Mouse (Mus musculus): ENCODE data around the gene Nampt. TPM values are rescaled to one million over a fixed set of nuclear protein-coding genes. Genes with fewer than 3 reads are reported as not detected.

Gene Nampt
- polyA plus RNA-seq, 1 experiment from 2014 or later = 28.4 TPM

DNA sequence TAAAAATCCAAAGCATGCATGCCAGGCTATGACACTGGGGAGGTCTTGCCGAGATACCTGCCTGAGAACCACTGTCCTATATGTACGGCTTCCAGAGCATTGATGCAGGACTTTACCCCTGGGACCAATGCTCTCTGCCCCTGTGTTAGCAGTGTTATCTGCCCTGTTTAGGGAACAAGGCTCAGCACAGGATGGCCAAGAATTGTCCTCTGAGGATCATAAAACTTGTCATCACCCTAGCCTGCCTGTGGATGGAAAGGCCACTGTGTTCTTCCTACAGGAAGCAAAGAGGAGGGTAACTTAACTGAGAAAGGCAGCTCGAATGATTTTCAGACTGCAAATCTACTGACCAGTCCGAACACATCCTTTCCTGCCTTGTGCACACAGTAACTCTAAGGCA, 36.1 kb downstream of the Nampt start:
- ATAC-seq (replicated peaks; ENCODE audit: low FRiP score, low TSS enrichment, low read depth) (no peak), DNase-seq (ENCODE audit: low spot score) (no peak)
- Histone ChIP-seq H3K4me3 (ENCODE audit: low read depth, low read length) (no peak overlapping the region), H3K4me1 (replicated peaks; ENCODE audit: control insufficient read depth, insufficient read depth, low read length) (no peaks in the 10 kb centered on the region), H3K27me3 (replicated peaks; ENCODE audit: control insufficient read depth, insufficient read depth, low read length) (no peaks in the 10 kb centered on the region), H3K27ac (ENCODE audit: low read depth) (no peak overlapping the region), H3K9ac (ENCODE audit: low read length) (no peak overlapping the region), H3K9me3 (ENCODE audit: control insufficient read depth, low read length) (no peaks in the 10 kb centered on the region), H3K4me2 (ENCODE audit: low read length) (no peak overlapping the region), H3K36me3 (ENCODE audit: control insufficient read depth, insufficient read depth, low read length) (peaks cover 9% of the 10 kb centered on the region)
- WGBS = 74% methylated on average over 4 of the region's 4 CpGs

DNA sequence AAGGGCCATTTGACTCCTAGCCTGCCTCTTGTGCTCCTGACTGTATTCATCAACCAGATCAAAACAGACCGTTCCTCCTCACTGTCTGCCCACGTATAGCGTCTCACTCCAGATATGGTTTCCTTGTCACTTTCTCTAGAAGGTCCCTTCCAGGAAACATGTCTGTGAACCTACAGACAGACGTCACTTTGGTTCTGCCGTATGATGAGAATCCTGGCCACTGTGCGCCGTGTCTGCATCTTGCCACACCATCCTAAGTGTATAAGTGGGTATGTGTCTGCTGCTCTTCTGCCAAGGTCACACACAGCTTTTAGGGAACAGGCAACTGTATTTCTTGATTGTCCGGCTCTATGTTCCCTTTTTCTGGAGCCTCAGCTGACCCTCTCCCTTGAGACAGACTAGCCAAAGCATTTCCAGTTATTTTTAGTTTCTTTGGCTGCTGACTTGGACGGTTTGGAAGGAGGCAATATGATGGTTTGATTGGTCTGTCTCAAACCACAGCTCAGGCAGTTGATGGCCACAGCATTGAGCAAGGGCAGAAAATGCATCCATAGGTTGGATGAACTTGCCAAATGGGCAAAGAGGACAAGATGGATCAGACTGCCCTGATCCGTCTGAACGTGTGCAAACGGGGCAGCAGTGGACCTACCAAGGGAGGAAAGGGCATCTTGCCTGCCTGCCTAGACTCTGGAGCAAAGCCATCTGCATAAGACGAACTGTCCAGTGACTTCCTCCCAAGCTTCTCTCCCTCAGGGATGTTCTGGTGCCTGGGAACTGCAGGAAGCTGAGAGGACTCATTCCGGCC, 37.6 kb downstream of the Nampt start:
- no peak overlapping the region for H3K4me3 ChIP-seq (ENCODE audit: low read depth, low read length)
- WGBS = 86% methylated on average over 14 of the region's 14 CpGs
- no peak overlapping the region for H3K9ac ChIP-seq (ENCODE audit: low read length)
- no peak for ATAC-seq (replicated peaks; ENCODE audit: low FRiP score, low TSS enrichment, low read depth)
- no peak overlapping the region for H3K27ac ChIP-seq (ENCODE audit: low read depth)
- no peaks in the 10 kb centered on the region for H3K9me3 ChIP-seq (ENCODE audit: control insufficient read depth, low read length)
- no peak for DNase-seq (ENCODE audit: low spot score)
- H3K36me3 ChIP-seq (ENCODE audit: control insufficient read depth, insufficient read depth, low read length) = peaks cover 6% of the 10 kb centered on the region; the same call in 1 of the 2 replicates
- H3K4me2 ChIP-seq (ENCODE audit: low read length) = no peak overlapping the region
- no peaks in the 10 kb centered on the region for H3K4me1 ChIP-seq (replicated peaks; ENCODE audit: control insufficient read depth, insufficient read depth, low read length)
- H3K27me3 ChIP-seq (replicated peaks; ENCODE audit: control insufficient read depth, insufficient read depth, low read length) = no peaks in the 10 kb centered on the region

DNA sequence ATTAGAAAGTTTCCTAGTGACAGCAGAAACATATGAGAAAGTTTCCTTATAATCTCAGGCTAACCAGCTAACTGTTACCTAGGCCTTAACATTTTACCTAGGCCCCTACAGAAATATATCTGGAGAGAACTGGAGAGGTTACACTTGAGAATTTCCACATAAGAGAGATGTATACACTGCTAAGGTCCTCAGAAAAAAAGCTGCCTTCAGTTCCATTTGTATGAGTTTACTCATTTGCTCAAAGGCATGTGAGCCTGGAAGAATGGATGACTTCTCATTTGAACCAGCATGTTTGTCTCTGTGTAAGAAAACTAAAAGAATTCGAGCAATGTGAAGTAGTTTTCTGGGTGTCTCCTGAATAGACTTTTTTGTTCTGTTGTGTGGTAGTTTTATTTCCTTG, 39.1 kb downstream of the Nampt start:
- no peak overlapping the region for H3K9ac ChIP-seq (ENCODE audit: low read length)
- no peaks in the 10 kb centered on the region for H3K9me3 ChIP-seq (ENCODE audit: control insufficient read depth, low read length)
- no peak overlapping the region for H3K4me2 ChIP-seq (ENCODE audit: low read length)
- H3K4me1 ChIP-seq (replicated peaks; ENCODE audit: control insufficient read depth, insufficient read depth, low read length) = no peaks in the 10 kb centered on the region
- no peak overlapping the region for H3K4me3 ChIP-seq (ENCODE audit: low read depth, low read length)
- H3K36me3 ChIP-seq (ENCODE audit: control insufficient read depth, insufficient read depth, low read length) = peaks cover 4% of the 10 kb centered on the region; the same call in 1 of the 2 replicates
- H3K27me3 ChIP-seq (replicated peaks; ENCODE audit: control insufficient read depth, insufficient read depth, low read length) = no peaks in the 10 kb centered on the region
- DNase-seq (ENCODE audit: low spot score) = no peak
- 57% methylated on average over 1 of the region's 1 CpGs for WGBS
- no peak overlapping the region for H3K27ac ChIP-seq (ENCODE audit: low read depth)
- ATAC-seq (replicated peaks; ENCODE audit: low FRiP score, low TSS enrichment, low read depth) = no peak

DNA sequence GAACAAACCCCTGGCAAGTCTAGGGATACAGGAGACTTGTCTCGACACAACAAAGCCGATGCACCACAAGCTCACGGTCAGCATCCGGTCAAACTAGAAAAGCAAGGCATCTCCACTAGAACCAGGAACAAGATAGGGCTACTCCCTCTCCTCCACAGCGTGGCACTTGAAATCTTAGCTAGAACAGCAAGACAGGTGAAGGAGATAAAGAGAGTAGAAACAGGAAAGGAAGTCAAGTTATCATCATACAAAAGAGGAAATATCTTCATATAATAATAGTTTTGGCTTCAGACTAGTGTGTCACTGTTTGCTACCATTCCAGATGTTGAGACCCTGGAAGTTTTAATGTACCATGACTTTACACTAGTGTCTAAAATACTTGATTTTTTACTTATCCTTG, 41.5 kb downstream of the Nampt start:
- no peak overlapping the region for H3K4me3 ChIP-seq (ENCODE audit: low read depth, low read length)
- H3K4me2 ChIP-seq (ENCODE audit: low read length) = no peak overlapping the region
- H3K36me3 ChIP-seq (ENCODE audit: control insufficient read depth, insufficient read depth, low read length) = no peaks in the 10 kb centered on the region
- no peaks in the 10 kb centered on the region for H3K27me3 ChIP-seq (replicated peaks; ENCODE audit: control insufficient read depth, insufficient read depth, low read length)
- no peaks in the 10 kb centered on the region for H3K4me1 ChIP-seq (replicated peaks; ENCODE audit: control insufficient read depth, insufficient read depth, low read length)
- no peak for ATAC-seq (replicated peaks; ENCODE audit: low FRiP score, low TSS enrichment, low read depth)
- H3K9me3 ChIP-seq (ENCODE audit: control insufficient read depth, low read length) = no peaks in the 10 kb centered on the region
- DNase-seq (ENCODE audit: low spot score) = no peak
- H3K9ac ChIP-seq (ENCODE audit: low read length) = no peak overlapping the region
- no peak overlapping the region for H3K27ac ChIP-seq (ENCODE audit: low read depth)
- 87% methylated on average over 5 of the region's 5 CpGs for WGBS

DNA sequence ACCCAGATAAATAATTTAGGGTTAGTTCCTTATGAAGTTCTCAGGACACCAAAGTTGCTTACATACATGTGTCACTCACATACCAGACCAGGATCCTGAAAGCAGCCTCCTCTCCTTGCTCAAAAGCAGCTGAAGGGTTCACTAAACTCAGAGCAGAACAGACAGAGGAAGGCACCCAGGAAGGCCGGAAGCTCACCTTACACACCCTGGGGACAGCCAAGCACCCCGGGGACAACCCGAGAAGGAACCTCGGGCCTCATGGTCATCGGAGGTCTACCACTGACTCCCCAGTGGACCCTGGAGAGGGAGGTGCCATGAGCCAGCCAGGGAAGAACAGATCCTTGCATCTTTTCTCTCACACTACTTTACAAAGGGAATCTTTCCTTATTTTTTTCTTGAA, 51.5 kb downstream of the Nampt start:
- DNase-seq (ENCODE audit: low spot score) (no peak), ATAC-seq (replicated peaks; ENCODE audit: low FRiP score, low TSS enrichment, low read depth) (no peak)
- no peaks in the 10 kb centered on the region for H3K36me3 ChIP-seq (ENCODE audit: control insufficient read depth, insufficient read depth, low read length)
- no peaks in the 10 kb centered on the region for H3K9me3 ChIP-seq (ENCODE audit: control insufficient read depth, low read length)
- no peak overlapping the region for H3K4me3 ChIP-seq (ENCODE audit: low read depth, low read length)
- no peaks in the 10 kb centered on the region for H3K4me1 ChIP-seq (replicated peaks; ENCODE audit: control insufficient read depth, insufficient read depth, low read length)
- no peaks in the 10 kb centered on the region for H3K27me3 ChIP-seq (replicated peaks; ENCODE audit: control insufficient read depth, insufficient read depth, low read length)
- H3K27ac ChIP-seq (ENCODE audit: low read depth) = no peak overlapping the region
- H3K4me2 ChIP-seq (ENCODE audit: low read length) = no peak overlapping the region
- 78% methylated on average over 5 of the region's 5 CpGs for WGBS
- H3K9ac ChIP-seq (ENCODE audit: low read length) = no peak overlapping the region

DNA sequence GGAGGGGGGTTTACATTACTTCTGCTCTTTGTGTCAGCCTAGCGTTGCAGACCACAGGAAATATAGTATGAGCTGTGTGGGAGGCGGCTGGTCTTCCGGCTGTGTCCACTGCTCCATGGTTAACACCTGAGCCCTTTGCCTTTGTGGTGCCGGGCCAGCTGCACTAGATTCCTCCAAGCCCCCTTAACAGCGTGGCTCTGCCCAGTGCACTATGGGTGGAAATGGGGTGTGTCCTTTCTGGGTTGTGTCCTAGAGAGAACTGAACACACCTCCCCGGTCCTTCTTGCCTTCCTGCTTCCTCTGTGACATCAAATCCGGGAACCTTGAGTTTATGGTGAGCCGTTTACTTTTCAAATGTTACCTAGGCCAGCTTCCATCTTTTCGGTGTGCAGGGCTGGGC, 58.2 kb downstream of the Nampt start:
- WGBS = 86% methylated on average over 9 of the region's 9 CpGs
- H3K4me3 ChIP-seq (ENCODE audit: low read depth, low read length) = no peak overlapping the region
- ATAC-seq (replicated peaks; ENCODE audit: low FRiP score, low TSS enrichment, low read depth) = no peak

DNA sequence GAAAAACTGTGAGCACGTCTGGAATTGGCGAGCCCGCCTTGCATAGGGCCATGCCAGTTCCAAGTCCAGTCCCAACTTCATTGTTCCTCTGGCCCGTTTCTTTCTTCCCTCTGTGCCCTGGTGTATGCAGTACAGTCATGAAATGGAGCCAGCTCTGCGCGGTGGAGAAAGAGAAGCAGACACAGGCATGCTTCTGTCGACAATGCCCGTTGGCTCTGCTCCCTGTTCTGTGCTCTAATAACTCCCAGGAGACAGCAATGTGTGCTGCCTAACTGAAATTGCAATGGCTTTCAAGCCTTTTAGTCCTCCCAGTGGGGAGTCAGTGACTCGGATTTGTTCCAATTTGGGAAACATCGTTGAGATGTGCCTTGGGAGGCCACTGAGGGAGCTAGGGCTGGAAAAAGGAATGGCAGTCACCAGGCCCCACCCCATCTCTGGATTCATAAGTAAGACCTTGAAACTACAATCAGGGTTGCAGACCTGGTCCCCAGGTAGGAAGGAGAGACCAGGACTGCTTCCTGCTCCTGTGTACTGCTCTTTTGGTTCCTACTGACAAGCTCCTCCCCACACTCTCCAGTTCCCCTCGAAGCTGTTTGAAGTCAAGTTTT, 58.7 kb downstream of the Nampt start:
- H3K9ac ChIP-seq (ENCODE audit: low read length) = no peak overlapping the region
- H3K36me3 ChIP-seq (ENCODE audit: control insufficient read depth, insufficient read depth, low read length) = no peaks in the 10 kb centered on the region
- WGBS = 88% methylated on average over 11 of the region's 11 CpGs
- no peaks in the 10 kb centered on the region for H3K4me1 ChIP-seq (replicated peaks; ENCODE audit: control insufficient read depth, insufficient read depth, low read length)
- ATAC-seq (replicated peaks; ENCODE audit: low FRiP score, low TSS enrichment, low read depth) = no peak
- no peaks in the 10 kb centered on the region for H3K27me3 ChIP-seq (replicated peaks; ENCODE audit: control insufficient read depth, insufficient read depth, low read length)
- H3K4me2 ChIP-seq (ENCODE audit: low read length) = no peak overlapping the region
- no peak overlapping the region for H3K27ac ChIP-seq (ENCODE audit: low read depth)
- no peak overlapping the region for H3K4me3 ChIP-seq (ENCODE audit: low read depth, low read length)
- no peaks in the 10 kb centered on the region for H3K9me3 ChIP-seq (ENCODE audit: control insufficient read depth, low read length)
- DNase-seq (ENCODE audit: low spot score) = no peak

More for the DNA sequence above, 58.2 kb downstream of the Nampt start:
- no peak for DNase-seq (ENCODE audit: low spot score)
- Histone ChIP-seq H3K27me3 (replicated peaks; ENCODE audit: control insufficient read depth, insufficient read depth, low read length) (no peaks in the 10 kb centered on the region), H3K27ac (ENCODE audit: low read depth) (no peak overlapping the region), H3K4me2 (ENCODE audit: low read length) (no peak overlapping the region), H3K36me3 (ENCODE audit: control insufficient read depth, insufficient read depth, low read length) (no peaks in the 10 kb centered on the region), H3K4me1 (replicated peaks; ENCODE audit: control insufficient read depth, insufficient read depth, low read length) (no peaks in the 10 kb centered on the region), H3K9me3 (ENCODE audit: control insufficient read depth, low read length) (no peaks in the 10 kb centered on the region), H3K9ac (ENCODE audit: low read length) (no peak overlapping the region)

DNA sequence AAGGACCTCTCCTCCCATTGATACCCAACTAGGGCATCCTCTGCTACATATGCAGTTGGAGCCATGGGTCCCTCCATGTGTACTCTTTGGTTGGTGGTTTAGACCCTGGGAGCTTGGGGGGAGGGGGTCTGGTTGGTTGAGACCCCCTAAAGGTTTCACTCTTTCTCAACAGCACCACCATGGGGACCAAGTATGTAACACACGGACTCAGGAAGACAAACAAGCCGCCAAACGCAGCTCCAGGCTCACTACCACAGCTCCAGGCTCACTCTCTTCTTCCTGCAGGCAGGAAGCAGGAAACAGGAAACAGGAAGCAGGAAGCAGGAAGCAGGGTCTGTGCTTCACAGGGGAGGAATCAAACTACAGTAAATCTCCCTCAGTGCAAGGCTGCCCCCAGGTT, 60.0 kb downstream of the Nampt start:
- Histone ChIP-seq H3K9ac (ENCODE audit: low read length) (no peak overlapping the region), H3K4me1 (replicated peaks; ENCODE audit: control insufficient read depth, insufficient read depth, low read length) (no peaks in the 10 kb centered on the region), H3K4me2 (ENCODE audit: low read length) (no peak overlapping the region), H3K9me3 (ENCODE audit: control insufficient read depth, low read length) (no peaks in the 10 kb centered on the region), H3K27ac (ENCODE audit: low read depth) (no peak overlapping the region), H3K36me3 (ENCODE audit: control insufficient read depth, insufficient read depth, low read length) (no peaks in the 10 kb centered on the region), H3K27me3 (replicated peaks; ENCODE audit: control insufficient read depth, insufficient read depth, low read length) (no peaks in the 10 kb centered on the region), H3K4me3 (ENCODE audit: low read depth, low read length) (no peak overlapping the region)
- WGBS = 87% methylated on average over 3 of the region's 3 CpGs
- ATAC-seq (replicated peaks; ENCODE audit: low FRiP score, low TSS enrichment, low read depth) (no peak), DNase-seq (ENCODE audit: low spot score) (no peak)

DNA sequence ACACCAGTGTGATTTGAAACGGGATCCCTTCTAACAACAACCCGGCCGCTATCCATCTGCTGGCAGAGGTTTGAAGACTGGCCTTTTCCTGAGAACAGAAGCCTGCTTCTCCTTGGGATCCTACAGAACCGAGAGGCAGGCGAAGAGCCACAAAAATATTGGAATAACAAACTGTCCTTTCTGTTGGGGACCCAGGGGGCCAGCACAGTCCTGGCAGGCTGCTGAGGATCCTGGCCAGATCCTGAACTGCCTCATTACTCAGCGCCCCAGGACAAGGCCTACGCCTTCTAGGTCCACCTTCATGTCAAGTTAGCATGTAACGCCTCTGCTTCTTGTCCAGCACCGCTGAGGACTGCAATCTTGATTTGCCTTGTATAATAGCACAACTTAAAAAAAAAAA, 65.0 kb downstream of the Nampt start:
- H3K9me3 ChIP-seq (ENCODE audit: control insufficient read depth, low read length) = no peaks in the 10 kb centered on the region
- no peak overlapping the region for H3K4me3 ChIP-seq (ENCODE audit: low read depth, low read length)
- WGBS = 71% methylated on average over 9 of the region's 9 CpGs
- H3K27ac ChIP-seq (ENCODE audit: low read depth) = no peak overlapping the region
- no peak overlapping the region for H3K4me2 ChIP-seq (ENCODE audit: low read length)
- ATAC-seq (replicated peaks; ENCODE audit: low FRiP score, low TSS enrichment, low read depth) (no peak), DNase-seq (ENCODE audit: low spot score) (no peak)
- H3K36me3 ChIP-seq (ENCODE audit: control insufficient read depth, insufficient read depth, low read length) = no peaks in the 10 kb centered on the region
- no peaks in the 10 kb centered on the region for H3K4me1 ChIP-seq (replicated peaks; ENCODE audit: control insufficient read depth, insufficient read depth, low read length)
- no peaks in the 10 kb centered on the region for H3K27me3 ChIP-seq (replicated peaks; ENCODE audit: control insufficient read depth, insufficient read depth, low read length)
- no peak overlapping the region for H3K9ac ChIP-seq (ENCODE audit: low read length)

Data from intestine, embryonic 14.5 days (tissue).